Comparison of ENCODE assay signal across 8 mouse cellular contexts in the genomic region with DNA sequence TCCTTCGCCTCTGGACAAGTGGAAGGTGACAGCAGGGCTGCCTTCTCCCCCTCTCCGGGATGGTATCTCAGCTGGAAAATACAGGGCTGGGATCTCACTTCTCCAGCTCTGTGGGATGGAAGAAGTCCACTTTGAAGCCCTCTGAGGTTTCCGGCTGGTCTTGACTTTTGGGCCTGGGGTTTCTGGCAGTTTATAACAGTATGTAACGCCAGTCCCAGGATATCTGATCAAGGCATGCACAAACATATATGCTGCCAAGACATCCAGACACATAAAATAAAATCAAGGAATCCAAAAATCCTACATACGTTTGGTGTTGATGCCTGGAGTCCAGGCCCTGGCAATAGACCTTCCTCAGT. TPM values are rescaled to one million over a fixed set of nuclear protein-coding genes. Genes with fewer than 3 reads are reported as not detected.
DNase-seq lines count a peak whose midpoint lies in the region; ATAC-seq and TF ChIP-seq lines count a peak whose summit lies in the region.

No protein-coding gene starts in this region.

- H3K36me3 ChIP-seq in heart, embryonic 16.5 days (ENCODE audit: control insufficient read depth, insufficient read depth) = no peaks in the 10 kb centered on the region
- peaks cover 0 to 10% of the 10 kb centered on the region in 2 experiments; a peak in 2 of 4 replicates for H3K36me3 ChIP-seq in MEL (ENCODE audit: control insufficient read depth in 1 of 2, insufficient read depth in 2 of 2, low read length in 2 of 2)
- H3K36me3 ChIP-seq in hindbrain, embryonic 10.5 days = no peaks in the 10 kb centered on the region
- no peaks in the 10 kb centered on the region for H3K36me3 ChIP-seq in midbrain, embryonic 11.5 days (ENCODE audit: control insufficient read depth, insufficient read depth, low read length)

- H3K4me2 ChIP-seq in heart, embryonic 16.5 days (ENCODE audit: low read depth, low read length) = peak overlapping the region; percentile 97
- H3K4me2 ChIP-seq in midbrain, embryonic 11.5 days = peak overlapping the region; percentile 82

- no peak for DNase-seq in heart, postnatal 36 days
- no peak for DNase-seq in MEL (ENCODE audit: low read depth, low spot score)
- no peak for DNase-seq in hindbrain, embryonic 10.5 days (ENCODE audit: low spot score)
- DNase-seq in midbrain, embryonic 11.5 days (ENCODE audit: low spot score, missing footprints) = peak; percentile 91
- DNase-seq in layer of hippocampus, postnatal 14 days (ENCODE audit: low spot score in 2 of 2) = no peak
- DNase-seq in right cerebral cortex, adult 18-20 months = no peak
- no peak for DNase-seq in cerebellum, adult 18-20 months

- H3K4me1 ChIP-seq in heart, embryonic 16.5 days (ENCODE audit: control insufficient read depth, insufficient read depth, low read length) = peaks cover 10% of the 10 kb centered on the region; the same call in 1 of the 2 replicates
- peaks cover 5 to 13% of the 10 kb centered on the region in 2 experiments for H3K4me1 ChIP-seq in MEL (ENCODE audit: control insufficient read depth in 1 of 2, insufficient read depth in 2 of 2, low read length in 2 of 2)
- H3K4me1 ChIP-seq in hindbrain, embryonic 10.5 days (replicated peaks) = peaks cover 24% of the 10 kb centered on the region
- H3K4me1 ChIP-seq in midbrain, embryonic 11.5 days (ENCODE audit: control insufficient read depth, insufficient read depth, low read length) = peaks cover 6% of the 10 kb centered on the region

- H3K9ac ChIP-seq in heart, embryonic 16.5 days (ENCODE audit: low read length) = peak overlapping the region; percentile 83
- H3K9ac ChIP-seq in MEL (ENCODE audit: control insufficient read depth, low read depth, low read length, poor library complexity, severe bottlenecking) = peak overlapping the region; percentile 62
- H3K9ac ChIP-seq in midbrain, embryonic 11.5 days (ENCODE audit: low read length) = peak overlapping the region; percentile 67

- WGBS in heart, embryonic 16.5 days = 27% methylated on average over 5 of the region's 5 CpGs
- 32% methylated on average over 5 of the region's 5 CpGs for WGBS in hindbrain, embryonic 10.5 days
- WGBS in midbrain, embryonic 11.5 days = 33% methylated on average over 5 of the region's 5 CpGs

- no peak overlapping the region; the same call in 1 of the 2 replicates for H3K27ac ChIP-seq in heart, embryonic 16.5 days (ENCODE audit: low read length)
- H3K27ac ChIP-seq in MEL (ENCODE audit: control insufficient read depth, low read depth, low read length) = no peak overlapping the region
- peak overlapping the region; percentile 86 for H3K27ac ChIP-seq in hindbrain, embryonic 10.5 days
- H3K27ac ChIP-seq in midbrain, embryonic 11.5 days (ENCODE audit: low read depth, low read length) = no peak overlapping the region

- no peak for TF ChIP-seq CTCF in MEL (IDR thresholded peaks at IDR 0.05 in 2 of 3, conservative IDR thresholded peaks at IDR 0.05 in 1 of 3; ENCODE audit: control insufficient read depth in 1 of 3, insufficient read depth in 1 of 3, low read depth in 2 of 3, low read length in 3 of 3, poor library complexity in 1 of 3, severe bottlenecking in 1 of 3)

- TF ChIP-seq EP300 in MEL (IDR thresholded peaks at IDR 0.05; ENCODE audit: low read depth in 1 of 2, low read length in 2 of 2) = no peak

- H3K79me2 ChIP-seq in MEL (ENCODE audit: control insufficient read depth, insufficient read depth, low read length, poor library complexity) = no peaks in the 10 kb centered on the region

- TF ChIP-seq RAD21 in MEL (IDR thresholded peaks at IDR 0.05; ENCODE audit: low read depth, low read length) = no peak

- H3K9me3 ChIP-seq in heart, embryonic 16.5 days (replicated peaks; ENCODE audit: control insufficient read depth, low read length) = no peaks in the 10 kb centered on the region
- no peaks in the 10 kb centered on the region for H3K9me3 ChIP-seq in MEL (replicated peaks; ENCODE audit: insufficient read depth, low read length)
- no peaks in the 10 kb centered on the region for H3K9me3 ChIP-seq in hindbrain, embryonic 10.5 days
- H3K9me3 ChIP-seq in midbrain, embryonic 11.5 days (ENCODE audit: control insufficient read depth, low read length) = no peaks in the 10 kb centered on the region

- H3K4me3 ChIP-seq in heart, embryonic 16.5 days (ENCODE audit: low read length) = peak overlapping the region; percentile 67
- H3K4me3 ChIP-seq in MEL (ENCODE audit: control insufficient read depth in 1 of 2, insufficient read depth in 1 of 2, low read depth in 2 of 2, low read length in 2 of 2) = peak overlapping the region; percentile 52 to 62
- H3K4me3 ChIP-seq in hindbrain, embryonic 10.5 days = peak overlapping the region; percentile 63
- peak overlapping the region; percentile 46 for H3K4me3 ChIP-seq in midbrain, embryonic 11.5 days (ENCODE audit: low read depth, low read length)

- intact Hi-C loops in heart, postnatal 36 days (cut with DNase I) = no loop called here

- no peaks in the 10 kb centered on the region for H3K27me3 ChIP-seq in heart, embryonic 16.5 days (ENCODE audit: control insufficient read depth, insufficient read depth, low read length)
- H3K27me3 ChIP-seq in MEL (ENCODE audit: control insufficient read depth in 1 of 2, insufficient read depth in 2 of 2, low read length in 2 of 2) = no peaks in the 10 kb centered on the region
- H3K27me3 ChIP-seq in hindbrain, embryonic 10.5 days (ENCODE audit: insufficient read depth, poor library complexity, severe bottlenecking) = peaks cover 12% of the 10 kb centered on the region; the same call in 1 of the 2 replicates
- no peaks in the 10 kb centered on the region for H3K27me3 ChIP-seq in midbrain, embryonic 11.5 days (ENCODE audit: control insufficient read depth, insufficient read depth, low read length)

- no peak; the same call in 1 of the 2 replicates for ATAC-seq in heart, embryonic 16.5 days (replicated peaks; ENCODE audit: extremely low read depth, insufficient read depth, low FRiP score)
- ATAC-seq in midbrain, embryonic 11.5 days (ENCODE audit: low FRiP score) = no peak

- TF ChIP-seq POLR2A in MEL (IDR thresholded peaks at IDR 0.05; ENCODE audit: control insufficient read depth in 1 of 2, insufficient read depth in 1 of 2, low read depth in 1 of 2, low read length in 2 of 2, poor library complexity in 1 of 2) = no peak

TF ChIP-seq in MEL, 35 proteins besides CTCF, POLR2A, EP300 and RAD21:
- no peak for TF ChIP-seq MEF2A (IDR thresholded peaks at IDR 0.05; ENCODE audit: extremely low read depth, insufficient replicate concordance, low read depth, low read length, poor library complexity, severe bottlenecking)

RNA-seq across cellular contexts. Expression of gene Spi1, which starts 3.2 kb away (rescaled TPM):
- 3.6 and 5.2 TPM in 2 replicates for polyA plus RNA-seq in heart, embryonic 16.5 days (2015; fragmentation: Nextera tagmentation; extraction: Ambion mirVana)
- 1 to 10 TPM; 4.2 to 6.2 TPM for total RNA-seq in heart, postnatal 36 days (2021)
- 108 and 129 TPM in 2 replicates for total RNA-seq in MEL (2012; rRNA removed)
- polyA plus RNA-seq in MEL (2012; ENCODE audit: insufficient read depth in 1 of 2, insufficient read length in 2 of 2, low read depth in 1 of 2, low replicate concordance in 2 of 2, missing spikeins in 1 of 2) = 100 to 1,000 TPM in 1 of 2 experiments, 10 to 100 TPM in 1; 95.9 to 142 TPM
- 4.3 TPM in 2 replicates for polyA plus RNA-seq in hindbrain, embryonic 10.5 days (2016; fragmentation: Nextera tagmentation; extraction: Ambion mirVana)
- 4.0 and 4.5 TPM in 2 replicates for polyA plus RNA-seq in midbrain, embryonic 11.5 days (2014; fragmentation: Nextera tagmentation; extraction: Ambion mirVana)
- total RNA-seq in layer of hippocampus, postnatal 14 days (2021) = 1 to 10 TPM; 4.0 to 4.5 TPM

RNA-seq across cellular contexts. Expression of gene Slc39a13, which starts 8.8 kb away (rescaled TPM):
- 56.9 and 61.3 TPM in 2 replicates for polyA plus RNA-seq in heart, embryonic 16.5 days (2015; fragmentation: Nextera tagmentation; extraction: Ambion mirVana)
- 10 to 100 TPM; 21.7 to 24.2 TPM for total RNA-seq in heart, postnatal 36 days (2021)
- 7.7 and 9.4 TPM in 2 replicates for total RNA-seq in MEL (2012; rRNA removed)
- polyA plus RNA-seq in MEL (2012; ENCODE audit: insufficient read depth in 1 of 2, insufficient read length in 2 of 2, low read depth in 1 of 2, low replicate concordance in 2 of 2, missing spikeins in 1 of 2) = 10 to 100 TPM in 1 of 2 experiments, not detected in 1; 19.1 TPM
- 21.3 and 25.8 TPM in 2 replicates for polyA plus RNA-seq in hindbrain, embryonic 10.5 days (2016; fragmentation: Nextera tagmentation; extraction: Ambion mirVana)
- 16.6 and 18.9 TPM in 2 replicates for polyA plus RNA-seq in midbrain, embryonic 11.5 days (2014; fragmentation: Nextera tagmentation; extraction: Ambion mirVana)
- 10 to 100 TPM; 24.7 to 29.6 TPM for total RNA-seq in layer of hippocampus, postnatal 14 days (2021)

RNA-seq across cellular contexts. Expression of gene Psmc3, which starts 25.2 kb away (rescaled TPM):
- 239 and 255 TPM in 2 replicates for polyA plus RNA-seq in heart, embryonic 16.5 days (2015; fragmentation: Nextera tagmentation; extraction: Ambion mirVana)
- 100 to 1,000 TPM; 211 to 237 TPM for total RNA-seq in heart, postnatal 36 days (2021)
- 259 and 271 TPM in 2 replicates for total RNA-seq in MEL (2012; rRNA removed)
- polyA plus RNA-seq in MEL (2012; ENCODE audit: insufficient read depth in 1 of 2, insufficient read length in 2 of 2, low read depth in 1 of 2, low replicate concordance in 2 of 2, missing spikeins in 1 of 2) = 1,000 to 10,000 TPM in 1 of 2 experiments, 100 to 1,000 TPM in 1; 428 to 1,459 TPM
- polyA plus RNA-seq in hindbrain, embryonic 10.5 days (2016; fragmentation: Nextera tagmentation; extraction: Ambion mirVana) = 341 and 347 TPM in 2 replicates
- polyA plus RNA-seq in midbrain, embryonic 11.5 days (2014; fragmentation: Nextera tagmentation; extraction: Ambion mirVana) = 364 and 369 TPM in 2 replicates
- 100 to 1,000 TPM; 214 to 234 TPM for total RNA-seq in layer of hippocampus, postnatal 14 days (2021)

RNA-seq across cellular contexts. Expression of gene Mybpc3, which starts 38.9 kb away (rescaled TPM):
- polyA plus RNA-seq in heart, embryonic 16.5 days (2015; fragmentation: Nextera tagmentation; extraction: Ambion mirVana) = 1,022 and 1,203 TPM in 2 replicates
- 1,000 to 10,000 TPM; 1,434 to 1,723 TPM for total RNA-seq in heart, postnatal 36 days (2021)
- 0.19 and 0.29 TPM in 2 replicates for total RNA-seq in MEL (2012; rRNA removed)
- under 1 TPM in 1 of 2 experiments, not detected in 1; 0.50 TPM for polyA plus RNA-seq in MEL (2012; ENCODE audit: insufficient read depth in 1 of 2, insufficient read length in 2 of 2, low read depth in 1 of 2, low replicate concordance in 2 of 2, missing spikeins in 1 of 2)
- 0.32 TPM in 1 of 2 replicates, not detected in the other for polyA plus RNA-seq in hindbrain, embryonic 10.5 days (2016; fragmentation: Nextera tagmentation; extraction: Ambion mirVana)
- not detected in 2 replicates for polyA plus RNA-seq in midbrain, embryonic 11.5 days (2014; fragmentation: Nextera tagmentation; extraction: Ambion mirVana)
- under 1 TPM; 0.48 to 0.62 TPM for total RNA-seq in layer of hippocampus, postnatal 14 days (2021)

RNA-seq across cellular contexts. Expression of gene Rapsn, which starts 43.6 kb away (rescaled TPM):
- 40.9 and 43.4 TPM in 2 replicates for polyA plus RNA-seq in heart, embryonic 16.5 days (2015; fragmentation: Nextera tagmentation; extraction: Ambion mirVana)
- 10 to 100 TPM; 16.9 to 17.8 TPM for total RNA-seq in heart, postnatal 36 days (2021)
- total RNA-seq in MEL (2012; rRNA removed) = not detected in 2 replicates
- polyA plus RNA-seq in MEL (2012; ENCODE audit: insufficient read depth in 1 of 2, insufficient read length in 2 of 2, low read depth in 1 of 2, low replicate concordance in 2 of 2, missing spikeins in 1 of 2) = under 1 TPM in 1 of 2 experiments, not detected in 1; 0.10 TPM
- 0.41 and 1.7 TPM in 2 replicates for polyA plus RNA-seq in hindbrain, embryonic 10.5 days (2016; fragmentation: Nextera tagmentation; extraction: Ambion mirVana)
- 0.63 and 0.98 TPM in 2 replicates for polyA plus RNA-seq in midbrain, embryonic 11.5 days (2014; fragmentation: Nextera tagmentation; extraction: Ambion mirVana)
- under 1 TPM; 0.35 to 0.43 TPM for total RNA-seq in layer of hippocampus, postnatal 14 days (2021)

Comparison
In these comparisons a context has a peak if more than half of its experiments do, and no peak if none do; other contexts are left out.
1. RNA of gene Spi1, which starts 3.2 kb away (polyA plus RNA-seq): 95.9 to 142 TPM in MEL; 4.0 to 4.5 TPM in midbrain, embryonic 11.5 days, 4.3 TPM in hindbrain, embryonic 10.5 days and 3.6 to 5.2 TPM in heart, embryonic 16.5 days; every median in the first group is over 10 times any median in the second.
2. Peak in every context shown above with its lines, with median percentiles within 50 percentile points of each other: H3K4me3 ChIP-seq and H3K9ac ChIP-seq.